Mouse (Mus musculus): ENCODE data around the gene Gm9821. TPM values are rescaled to one million over a fixed set of nuclear protein-coding genes. Genes with fewer than 3 reads are reported as not detected.
A peak's percentile ranks its signal among the peaks of the same experiment; 100 is the strongest.

The Gm9821 gene
- polyA plus RNA-seq, 1 experiment from 2014 or later, result 0.18 TPM

GRCm38 (mm10) chr2:91944170-91944950 lies 1.1 kb upstream of the Gm9821 start:
- WGBS, result 47% methylated on average over 13 of the region's 13 CpGs
- peaks cover 58% of the 10 kb centered on the region for H3K4me1 ChIP-seq (replicated peaks)
- H3K4me3 ChIP-seq, result no peak overlapping the region
- H3K9me3 ChIP-seq, result no peaks in the 10 kb centered on the region
- peaks cover 33% of the 10 kb centered on the region for H3K36me3 ChIP-seq
- DNase-seq (ENCODE audit: low spot score), result peak; percentile 83
- H3K27ac ChIP-seq, result peak overlapping the region; percentile 26
- no peaks in the 10 kb centered on the region for H3K27me3 ChIP-seq (ENCODE audit: insufficient read depth, poor library complexity, severe bottlenecking)

GRCm38 (mm10) chr2:91946836-91947235 lies 1.3 kb downstream of the Gm9821 start:
- 82% methylated on average over 6 of the region's 6 CpGs for WGBS
- no peak overlapping the region for H3K4me3 ChIP-seq

DNA sequence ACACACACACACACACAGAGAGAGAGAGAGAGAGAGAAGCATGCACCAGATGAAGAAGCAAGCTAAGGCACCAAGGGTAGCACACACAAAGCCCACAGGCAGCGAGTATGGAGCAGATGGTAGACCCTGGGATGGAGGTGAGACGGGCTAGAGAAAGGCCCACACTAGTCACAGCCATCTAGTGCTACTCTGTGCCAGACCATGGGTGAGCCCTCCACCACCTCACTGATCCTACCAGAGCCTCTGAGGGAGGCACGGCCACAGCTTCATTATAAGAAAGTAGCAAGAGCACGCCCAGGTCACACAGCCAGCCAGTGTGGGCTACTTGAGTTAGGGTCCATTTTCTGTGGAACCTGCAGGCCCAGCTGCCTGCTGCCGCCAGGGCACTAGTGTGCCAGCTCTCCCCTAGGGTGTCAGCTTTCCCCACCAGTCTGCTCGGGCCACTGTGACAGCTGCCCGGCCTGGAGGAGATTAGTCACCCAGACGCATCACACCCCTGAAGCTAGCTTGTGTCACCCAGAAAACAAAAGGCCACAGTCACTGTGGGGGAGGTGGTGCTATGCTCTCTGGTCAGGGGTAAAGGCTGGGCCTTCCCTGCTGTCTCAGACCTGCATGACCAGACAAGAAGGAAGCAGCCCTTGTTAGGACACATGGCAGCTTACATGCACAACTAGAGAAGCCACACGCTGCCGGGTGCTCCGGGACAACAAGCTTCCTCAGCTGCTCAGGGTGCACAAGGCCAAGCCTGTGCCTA lies 2.1 kb downstream of the Gm9821 start:
- Histone ChIP-seq H3K4me3 (peak overlapping the region; percentile 3; the same call in 1 of the 2 replicates), H3K27ac (peak overlapping the region; percentile 80), H3K27me3 (ENCODE audit: insufficient read depth, poor library complexity, severe bottlenecking) (no peaks in the 10 kb centered on the region), H3K9me3 (no peaks in the 10 kb centered on the region), H3K4me1 (replicated peaks) (peaks cover 66% of the 10 kb centered on the region), H3K36me3 (peaks cover 9% of the 10 kb centered on the region)
- no peak for DNase-seq (ENCODE audit: low spot score)
- WGBS, result 58% methylated on average over 11 of the region's 11 CpGs

More at GRCm38 (mm10) chr2:91946836-91947235, 1.3 kb downstream of the Gm9821 start:
- no peaks in the 10 kb centered on the region for H3K27me3 ChIP-seq (ENCODE audit: insufficient read depth, poor library complexity, severe bottlenecking)
- peak overlapping the region; percentile 80 for H3K27ac ChIP-seq
- peaks cover 16% of the 10 kb centered on the region for H3K36me3 ChIP-seq
- H3K4me1 ChIP-seq (replicated peaks), result peaks cover 66% of the 10 kb centered on the region
- DNase-seq (ENCODE audit: low spot score), result no peak
- no peaks in the 10 kb centered on the region for H3K9me3 ChIP-seq

DNA sequence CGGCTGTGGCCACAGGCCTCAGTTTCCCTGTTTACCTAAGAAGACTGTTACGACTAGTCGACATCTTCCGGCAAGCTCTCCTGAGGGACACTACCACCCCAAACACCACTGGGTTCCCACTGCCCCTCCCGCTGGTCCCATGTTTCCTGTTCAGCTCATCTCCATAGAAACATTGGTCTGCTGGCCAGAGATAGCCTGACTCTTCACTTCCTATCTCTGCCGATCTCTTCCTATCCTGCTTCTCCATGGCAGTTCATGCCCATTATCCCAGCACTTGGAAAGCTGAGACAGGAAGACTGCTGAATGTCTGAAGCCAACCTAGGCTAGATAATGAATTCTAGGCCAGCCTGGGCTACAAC lies 2.6 kb downstream of the Gm9821 start:
- Histone ChIP-seq H3K4me1 (replicated peaks) (peaks cover 67% of the 10 kb centered on the region), H3K4me3 (peak overlapping the region; percentile 3; the same call in 1 of the 2 replicates), H3K27ac (peak overlapping the region; percentile 80), H3K27me3 (ENCODE audit: insufficient read depth, poor library complexity, severe bottlenecking) (no peaks in the 10 kb centered on the region), H3K36me3 (peaks cover 7% of the 10 kb centered on the region), H3K9me3 (no peaks in the 10 kb centered on the region)
- DNase-seq (ENCODE audit: low spot score), result no peak
- 76% methylated on average over 6 of the region's 6 CpGs for WGBS

DNA sequence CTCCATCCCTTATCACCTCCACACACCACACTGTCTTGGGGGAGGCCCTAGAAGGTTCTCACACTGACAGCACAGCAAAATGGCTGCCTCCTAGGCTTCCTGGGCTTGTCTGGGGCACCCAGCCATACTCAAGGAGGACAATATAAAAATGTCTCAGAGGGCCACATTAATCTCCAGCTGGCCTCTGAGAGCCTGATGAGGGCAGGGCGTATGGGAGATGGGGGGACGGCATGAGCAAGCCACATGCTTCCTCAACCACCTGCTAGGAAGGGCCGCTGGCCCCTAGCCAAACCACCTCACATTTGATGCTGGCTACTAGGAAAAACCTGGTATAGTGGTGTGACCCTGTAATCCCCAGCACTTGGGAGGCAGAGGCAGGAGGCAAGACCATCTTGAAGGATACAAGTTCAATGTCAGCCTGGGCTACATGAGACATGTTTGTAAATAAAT lies 3.3 kb downstream of the Gm9821 start:
- Histone ChIP-seq H3K4me3 (no peak overlapping the region), H3K27me3 (ENCODE audit: insufficient read depth, poor library complexity, severe bottlenecking) (no peaks in the 10 kb centered on the region), H3K27ac (peak overlapping the region; percentile 85), H3K36me3 (peaks cover 7% of the 10 kb centered on the region), H3K4me1 (replicated peaks) (peaks cover 73% of the 10 kb centered on the region), H3K9me3 (no peaks in the 10 kb centered on the region)
- DNase-seq (ENCODE audit: low spot score), result no peak
- 85% methylated on average over 3 of the region's 3 CpGs for WGBS

- H3K9me3 ChIP-seq, result no peaks in the 10 kb centered on the region
- H3K4me3 ChIP-seq, result peak overlapping the region; percentile 37
- peaks cover 73% of the 10 kb centered on the region for H3K4me1 ChIP-seq (replicated peaks)
- WGBS, result 73% methylated on average over 17 of the region's 17 CpGs
- peak overlapping the region; percentile 85 for H3K27ac ChIP-seq
- peaks cover 7% of the 10 kb centered on the region for H3K36me3 ChIP-seq
- H3K27me3 ChIP-seq (ENCODE audit: insufficient read depth, poor library complexity, severe bottlenecking), result no peaks in the 10 kb centered on the region
- no peak for DNase-seq (ENCODE audit: low spot score)
Observed at GRCm38 (mm10) chr2:91949411-91950274, 4.1 kb downstream of the Gm9821 start.

- H3K9me3 ChIP-seq, result no peaks in the 10 kb centered on the region
- WGBS, result 22% methylated on average over 15 of the region's 15 CpGs
- peaks cover 73% of the 10 kb centered on the region for H3K4me1 ChIP-seq (replicated peaks)
- peak overlapping the region; percentile 37 for H3K4me3 ChIP-seq
- no peak for DNase-seq (ENCODE audit: low spot score)
- no peaks in the 10 kb centered on the region for H3K27me3 ChIP-seq (ENCODE audit: insufficient read depth, poor library complexity, severe bottlenecking)
- peak overlapping the region; percentile 85 for H3K27ac ChIP-seq
- H3K36me3 ChIP-seq, result peaks cover 3% of the 10 kb centered on the region
Observed at GRCm38 (mm10) chr2:91950275-91951085, 5.0 kb downstream of the Gm9821 start.

- H3K9me3 ChIP-seq, result no peaks in the 10 kb centered on the region
- peak overlapping the region; percentile 5 for H3K27ac ChIP-seq
- no peak for DNase-seq (ENCODE audit: low spot score)
- 0 out of 2 replicates have a peak, but pooled peaks cover 3% of the 10 kb centered on the region for H3K36me3 ChIP-seq
- 12% methylated on average over 5 of the region's 5 CpGs for WGBS
- H3K4me1 ChIP-seq (replicated peaks), result peaks cover 58% of the 10 kb centered on the region
- H3K4me3 ChIP-seq, result no peak overlapping the region
- no peaks in the 10 kb centered on the region for H3K27me3 ChIP-seq (ENCODE audit: insufficient read depth, poor library complexity, severe bottlenecking)
Observed at GRCm38 (mm10) chr2:91953825-91954224, 8.3 kb downstream of the Gm9821 start.

- Histone ChIP-seq H3K9me3 (no peaks in the 10 kb centered on the region), H3K27me3 (ENCODE audit: insufficient read depth, poor library complexity, severe bottlenecking) (no peaks in the 10 kb centered on the region), H3K4me1 (replicated peaks) (peaks cover 58% of the 10 kb centered on the region), H3K4me3 (no peak overlapping the region), H3K27ac (peak overlapping the region; percentile 45; the same call in 1 of the 2 replicates), H3K36me3 (peaks cover 8% of the 10 kb centered on the region; the same call in 1 of the 2 replicates)
- no peak for DNase-seq (ENCODE audit: low spot score)
- WGBS, result 81% methylated on average over 4 of the region's 4 CpGs
Observed at GRCm38 (mm10) chr2:91955121-91955591, 9.7 kb downstream of the Gm9821 start.

GRCm38 (mm10) chr2:91955875-91956274 lies 10.4 kb downstream of the Gm9821 start:
- no peak for DNase-seq (ENCODE audit: low spot score)
- H3K9me3 ChIP-seq, result no peaks in the 10 kb centered on the region
- no peak overlapping the region for H3K27ac ChIP-seq
- H3K27me3 ChIP-seq (ENCODE audit: insufficient read depth, poor library complexity, severe bottlenecking), result no peaks in the 10 kb centered on the region
- 87% methylated on average over 6 of the region's 6 CpGs for WGBS
- H3K36me3 ChIP-seq, result peaks cover 14% of the 10 kb centered on the region; the same call in 1 of the 2 replicates
- H3K4me1 ChIP-seq (replicated peaks), result peaks cover 58% of the 10 kb centered on the region
- H3K4me3 ChIP-seq, result no peak overlapping the region

- Histone ChIP-seq H3K9me3 (no peaks in the 10 kb centered on the region), H3K27me3 (ENCODE audit: insufficient read depth, poor library complexity, severe bottlenecking) (no peaks in the 10 kb centered on the region), H3K27ac (peak overlapping the region; percentile 53; the same call in 1 of the 2 replicates), H3K4me1 (replicated peaks) (peaks cover 66% of the 10 kb centered on the region), H3K36me3 (peaks cover 14% of the 10 kb centered on the region; the same call in 1 of the 2 replicates), H3K4me3 (no peak overlapping the region)
- DNase-seq (ENCODE audit: low spot score), result no peak
- WGBS, result 75% methylated on average over 4 of the region's 4 CpGs
Observed at GRCm38 (mm10) chr2:91957096-91957495, 11.6 kb downstream of the Gm9821 start.
